Mouse (Mus musculus): Measurements from ENCODE around the gene Cdkn1c. TPM values are rescaled to one million over a fixed set of nuclear protein-coding genes. Genes with fewer than 3 reads are reported as not detected.

Cdkn1c gene
- 369 and 534 TPM in 2 replicates for polyA plus RNA-seq (2015; fragmentation: Nextera tagmentation; extraction: Ambion mirVana)

DNA sequence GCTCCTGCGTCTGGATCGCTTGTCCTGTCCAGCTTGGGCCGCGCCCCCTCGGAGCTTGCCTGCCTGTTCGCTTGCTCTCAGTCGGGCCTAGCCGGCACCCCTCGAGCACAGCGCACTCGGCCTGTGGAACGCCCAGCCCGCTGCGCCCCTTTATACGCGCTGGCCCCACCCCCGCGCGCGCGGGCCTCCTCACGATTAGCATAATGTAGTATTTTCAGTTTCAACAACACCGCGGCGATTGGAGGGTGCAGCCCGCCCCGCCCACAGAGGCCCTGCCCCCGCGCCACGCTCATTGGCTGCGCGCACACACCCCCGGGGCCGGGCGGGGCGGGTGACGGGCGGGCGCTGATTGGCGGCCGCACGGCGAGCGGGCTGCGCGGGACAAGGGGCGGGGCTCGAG is at the start of gene Cdkn1c:
Cdkn1c (minus strand) TSS at position 177 of the 400 bp plus-strand sequence.
- peak within 1 kb of the TSS; percentile 62 for H3K4me3 ChIP-seq
- peaks cover 47% of the 10 kb centered on the region for H3K4me1 ChIP-seq (replicated peaks)
- H3K9ac ChIP-seq, result peak within 1 kb of the TSS; percentile 66
- peak within 1 kb of the TSS; percentile 64 for H3K27ac ChIP-seq
- H3K4me2 ChIP-seq, result peak within 1 kb of the TSS; percentile 87
- WGBS, result 21% methylated on average over 47 of the region's 48 CpGs
- H3K9me3 ChIP-seq (replicated peaks), result no peaks in the 10 kb centered on the region
- no peaks in the 10 kb centered on the region for H3K27me3 ChIP-seq
- ATAC-seq (replicated peaks; ENCODE audit: insufficient number of reproducible peaks, insufficient read depth, low FRiP score, low read depth), result peak; percentile 91
- H3K36me3 ChIP-seq, result no peaks in the 10 kb centered on the region

DNA sequence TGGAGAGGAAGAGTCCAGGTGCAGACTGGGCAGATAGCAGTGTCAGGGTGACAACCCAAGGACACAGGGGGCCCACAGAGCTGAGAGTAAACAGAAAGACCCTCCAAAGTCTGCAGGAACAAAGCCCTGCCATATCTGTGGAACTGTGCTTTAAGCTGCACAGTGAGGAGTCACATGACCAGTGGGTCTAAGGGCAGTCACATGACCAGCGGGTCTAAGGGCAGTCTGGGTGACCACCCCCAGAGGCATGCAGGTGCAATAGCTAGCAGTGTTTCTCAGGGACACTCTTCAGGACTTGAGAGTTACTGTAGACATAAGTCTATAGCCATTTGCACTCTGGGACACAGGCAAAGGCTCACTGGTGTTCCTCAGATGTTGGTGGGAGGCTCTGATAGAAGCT is 48.7 kb upstream of the Cdkn1c start:
- H3K27me3 ChIP-seq, result peaks cover 13% of the 10 kb centered on the region
- H3K9me3 ChIP-seq (replicated peaks), result no peaks in the 10 kb centered on the region
- no peak overlapping the region for H3K27ac ChIP-seq
- no peak for ATAC-seq (replicated peaks; ENCODE audit: insufficient number of reproducible peaks, insufficient read depth, low FRiP score, low read depth)
- H3K4me3 ChIP-seq, result no peak overlapping the region
- 0 out of 2 replicates have a peak, but pooled peaks cover 3% of the 10 kb centered on the region for H3K4me1 ChIP-seq (replicated peaks)
- no peak overlapping the region for H3K9ac ChIP-seq
- peaks cover 21% of the 10 kb centered on the region; the same call in 1 of the 2 replicates for H3K36me3 ChIP-seq
- H3K4me2 ChIP-seq, result no peak overlapping the region
- 59% methylated on average over 1 of the region's 1 CpGs for WGBS

- H3K9me3 ChIP-seq (replicated peaks), result no peaks in the 10 kb centered on the region
- H3K9ac ChIP-seq, result no peak overlapping the region
- no peaks in the 10 kb centered on the region for H3K36me3 ChIP-seq
- no peak overlapping the region for H3K4me3 ChIP-seq
- no peak overlapping the region for H3K4me2 ChIP-seq
- no peak overlapping the region for H3K27ac ChIP-seq
- WGBS, result 31% methylated on average over 7 of the region's 7 CpGs
- H3K27me3 ChIP-seq, result peaks cover 40% of the 10 kb centered on the region
- peaks cover 16% of the 10 kb centered on the region for H3K4me1 ChIP-seq (replicated peaks)
- ATAC-seq (replicated peaks; ENCODE audit: insufficient number of reproducible peaks, insufficient read depth, low FRiP score, low read depth), result no peak
Observed at GRCm38 (mm10) chr7:143506675-143507074, 45.8 kb upstream of the Cdkn1c start.

DNA sequence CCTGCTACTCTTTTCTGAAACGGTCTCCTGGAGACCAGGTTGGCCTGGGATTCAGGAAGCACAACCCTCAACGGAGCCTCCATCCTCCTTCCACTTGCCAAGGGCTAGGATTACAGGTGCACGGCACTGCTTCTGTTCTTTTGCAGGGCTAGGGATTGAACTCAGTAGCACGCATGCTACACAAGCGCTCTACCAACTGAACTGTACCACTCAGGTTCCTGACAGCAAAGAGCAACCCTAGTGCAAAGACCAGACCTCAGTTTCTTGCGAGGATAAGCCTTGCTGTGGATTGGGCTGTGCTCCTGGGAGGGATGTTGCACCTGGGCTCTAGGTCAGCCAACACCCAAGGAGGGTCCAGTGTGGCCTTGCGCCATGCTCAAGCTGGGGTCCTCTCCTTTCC is 45.4 kb upstream of the Cdkn1c start:
- 68% methylated on average over 7 of the region's 7 CpGs for WGBS
- no peak overlapping the region for H3K9ac ChIP-seq
- no peaks in the 10 kb centered on the region for H3K36me3 ChIP-seq
- H3K4me3 ChIP-seq, result no peak overlapping the region
- peaks cover 44% of the 10 kb centered on the region for H3K27me3 ChIP-seq
- H3K4me2 ChIP-seq, result no peak overlapping the region
- no peak overlapping the region for H3K27ac ChIP-seq
- H3K4me1 ChIP-seq (replicated peaks), result peaks cover 19% of the 10 kb centered on the region
- no peaks in the 10 kb centered on the region for H3K9me3 ChIP-seq (replicated peaks)
- ATAC-seq (replicated peaks; ENCODE audit: insufficient number of reproducible peaks, insufficient read depth, low FRiP score, low read depth), result no peak

DNA sequence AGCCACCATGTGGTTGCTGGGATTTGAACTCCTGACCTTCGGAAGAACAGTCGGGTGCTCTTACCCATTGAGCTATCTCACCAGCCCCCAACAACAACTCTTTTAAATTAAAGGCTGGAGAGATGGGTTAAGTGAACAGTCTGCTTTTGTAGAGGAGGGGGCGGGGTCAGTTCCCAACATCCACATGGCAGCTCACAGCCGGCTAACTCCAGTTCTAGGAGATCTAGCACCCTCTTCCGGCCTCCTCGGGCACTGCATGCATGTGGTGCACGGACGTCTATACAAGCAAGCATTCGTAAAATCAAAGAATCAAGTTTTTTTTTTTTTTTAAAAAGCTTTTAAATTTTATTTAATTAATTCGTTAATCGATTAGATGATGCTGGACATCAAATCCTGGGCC is 45.0 kb upstream of the Cdkn1c start:
- H3K4me3 ChIP-seq, result no peak overlapping the region
- ATAC-seq (replicated peaks; ENCODE audit: insufficient number of reproducible peaks, insufficient read depth, low FRiP score, low read depth), result no peak
- no peaks in the 10 kb centered on the region for H3K36me3 ChIP-seq
- no peak overlapping the region for H3K4me2 ChIP-seq
- H3K9me3 ChIP-seq (replicated peaks), result no peaks in the 10 kb centered on the region
- H3K9ac ChIP-seq, result no peak overlapping the region
- peaks cover 48% of the 10 kb centered on the region for H3K27me3 ChIP-seq
- 23% methylated on average over 11 of the region's 11 CpGs for WGBS
- H3K27ac ChIP-seq, result no peak overlapping the region
- peaks cover 19% of the 10 kb centered on the region for H3K4me1 ChIP-seq (replicated peaks)

- H3K4me2 ChIP-seq, result no peak overlapping the region
- H3K4me3 ChIP-seq, result no peak overlapping the region
- H3K9ac ChIP-seq, result no peak overlapping the region
- peaks cover 52% of the 10 kb centered on the region for H3K27me3 ChIP-seq
- H3K27ac ChIP-seq, result no peak overlapping the region
- H3K9me3 ChIP-seq (replicated peaks), result no peaks in the 10 kb centered on the region
- 81% methylated on average over 2 of the region's 2 CpGs for WGBS
- no peaks in the 10 kb centered on the region for H3K36me3 ChIP-seq
- ATAC-seq (replicated peaks; ENCODE audit: insufficient number of reproducible peaks, insufficient read depth, low FRiP score, low read depth), result no peak
- peaks cover 19% of the 10 kb centered on the region for H3K4me1 ChIP-seq (replicated peaks)
Observed at GRCm38 (mm10) chr7:143505411-143505810, 44.6 kb upstream of the Cdkn1c start.

GRCm38 (mm10) chr7:143503926-143504325 is 43.1 kb upstream of the Cdkn1c start:
- Histone ChIP-seq H3K36me3 (no peaks in the 10 kb centered on the region), H3K4me2 (no peak overlapping the region), H3K9ac (no peak overlapping the region), H3K9me3 (replicated peaks) (no peaks in the 10 kb centered on the region), H3K4me3 (no peak overlapping the region), H3K27ac (no peak overlapping the region), H3K27me3 (peaks cover 58% of the 10 kb centered on the region), H3K4me1 (replicated peaks) (peaks cover 16% of the 10 kb centered on the region)
- 86% methylated on average over 6 of the region's 6 CpGs for WGBS
- no peak for ATAC-seq (replicated peaks; ENCODE audit: insufficient number of reproducible peaks, insufficient read depth, low FRiP score, low read depth)

GRCm38 (mm10) chr7:143502418-143503200 is 41.8 kb upstream of the Cdkn1c start, which contains the start of gene Phlda2:
Phlda2 (minus strand) TSS chr7:143503150.
- Histone ChIP-seq H3K4me1 (replicated peaks) (peaks cover 16% of the 10 kb centered on the region), H3K36me3 (no peaks in the 10 kb centered on the region), H3K4me3 (peak within 1 kb of the TSS; percentile 55), H3K9me3 (replicated peaks) (no peaks in the 10 kb centered on the region), H3K27ac (no peak within 1 kb of the TSS), H3K27me3 (peaks cover 62% of the 10 kb centered on the region), H3K9ac (peak within 1 kb of the TSS; percentile 32), H3K4me2 (peak within 1 kb of the TSS; percentile 82)
- ATAC-seq (replicated peaks; ENCODE audit: insufficient number of reproducible peaks, insufficient read depth, low FRiP score, low read depth), result no peak
- WGBS, result 1% methylated on average over 51 of the region's 51 CpGs

GRCm38 (mm10) chr7:143501643-143502417 is 41.0 kb upstream of the Cdkn1c start:
- ATAC-seq (replicated peaks; ENCODE audit: insufficient number of reproducible peaks, insufficient read depth, low FRiP score, low read depth), result no peak; the same call in 1 of the 2 replicates
- Histone ChIP-seq H3K4me3 (peak overlapping the region; percentile 55), H3K36me3 (no peaks in the 10 kb centered on the region), H3K9ac (peak overlapping the region; percentile 32), H3K27me3 (peaks cover 62% of the 10 kb centered on the region), H3K4me1 (replicated peaks) (peaks cover 16% of the 10 kb centered on the region), H3K9me3 (replicated peaks) (no peaks in the 10 kb centered on the region), H3K4me2 (peak overlapping the region; percentile 82), H3K27ac (no peak overlapping the region)
- WGBS, result 2% methylated on average over 55 of the region's 55 CpGs

GRCm38 (mm10) chr7:143500912-143501311 is 40.1 kb upstream of the Cdkn1c start:
- no peak for ATAC-seq (replicated peaks; ENCODE audit: insufficient number of reproducible peaks, insufficient read depth, low FRiP score, low read depth)
- 45% methylated on average over 2 of the region's 2 CpGs for WGBS
- Histone ChIP-seq H3K27ac (no peak overlapping the region), H3K36me3 (no peaks in the 10 kb centered on the region), H3K4me3 (no peak overlapping the region), H3K4me1 (replicated peaks) (peaks cover 16% of the 10 kb centered on the region), H3K9ac (no peak overlapping the region), H3K9me3 (replicated peaks) (no peaks in the 10 kb centered on the region), H3K27me3 (peaks cover 57% of the 10 kb centered on the region), H3K4me2 (no peak overlapping the region)

DNA sequence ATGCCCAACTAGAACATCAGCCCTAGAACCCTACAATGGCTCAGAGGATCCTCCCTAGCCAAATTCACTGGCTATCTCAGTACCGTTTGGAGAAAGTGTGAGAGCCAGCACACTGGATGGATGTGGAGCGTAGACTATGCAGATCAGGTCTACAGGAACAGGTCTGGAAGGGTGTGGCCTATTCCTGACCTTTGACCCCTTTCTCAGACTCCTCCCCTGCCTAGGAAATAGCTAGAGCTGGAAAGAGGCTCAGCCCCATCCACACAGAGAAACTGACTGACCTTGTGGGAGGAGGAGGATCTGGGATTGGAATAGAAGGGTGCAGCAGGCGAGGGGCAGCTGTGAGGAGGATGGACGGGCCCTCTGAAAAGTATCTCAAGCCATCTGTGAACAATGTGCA is 37.7 kb upstream of the Cdkn1c start:
- Histone ChIP-seq H3K4me3 (no peak overlapping the region), H3K4me1 (replicated peaks) (peaks cover 16% of the 10 kb centered on the region), H3K27me3 (peaks cover 41% of the 10 kb centered on the region), H3K4me2 (no peak overlapping the region), H3K36me3 (no peaks in the 10 kb centered on the region), H3K9ac (no peak overlapping the region), H3K9me3 (replicated peaks) (no peaks in the 10 kb centered on the region), H3K27ac (no peak overlapping the region)
- WGBS, result 91% methylated on average over 4 of the region's 4 CpGs
- ATAC-seq (replicated peaks; ENCODE audit: insufficient number of reproducible peaks, insufficient read depth, low FRiP score, low read depth), result no peak
